Mouse (Mus musculus): ENCODE data around the gene Mga. TPM values are rescaled to one million over a fixed set of nuclear protein-coding genes. Genes with fewer than 3 reads are reported as not detected.

Gene Mga
- polyA plus RNA-seq, 1 experiment: 14.3 TPM

- Histone ChIP-seq H3K4me3 (ENCODE audit: insufficient read depth, low read depth, low read length) (peak overlapping the region; percentile 92), H3K4me1 (ENCODE audit: control insufficient read depth, insufficient read depth, insufficient read length, low read length) (peaks cover 4% of the 10 kb centered on the region; the same call in 1 of the 2 replicates), H3K27ac (replicated peaks; ENCODE audit: low read depth, low read length) (0 out of 2 replicates have a peak overlapping the region, but pooled peaks have one; percentile 54)
Measured at GRCm38 (mm10) chr2:119971837-119972536, 75.0 kb downstream of the Mga start.

GRCm38 (mm10) chr2:119972537-119972879, 75.5 kb downstream of the Mga start, which contains the start of gene Mapkbp1:
Mapkbp1 (plus strand) TSS chr2:119972699.
- 0 out of 2 replicates have a peak within 1 kb of the TSS, but pooled peaks have one; percentile 54 for H3K27ac ChIP-seq (replicated peaks; ENCODE audit: low read depth, low read length)
- H3K4me1 ChIP-seq (ENCODE audit: control insufficient read depth, insufficient read depth, insufficient read length, low read length): peaks cover 4% of the 10 kb centered on the region; the same call in 1 of the 2 replicates
- peak within 1 kb of the TSS; percentile 92 for H3K4me3 ChIP-seq (ENCODE audit: insufficient read depth, low read depth, low read length)

- H3K4me1 ChIP-seq (ENCODE audit: control insufficient read depth, insufficient read depth, insufficient read length, low read length): no peaks in the 10 kb centered on the region; the same call in 1 of the 2 replicates
- H3K27ac ChIP-seq (replicated peaks; ENCODE audit: low read depth, low read length): no peak overlapping the region
- H3K4me3 ChIP-seq (ENCODE audit: insufficient read depth, low read depth, low read length): no peak overlapping the region
Measured at GRCm38 (mm10) chr2:119980343-119980986, 83.4 kb downstream of the Mga start.

- no peaks in the 10 kb centered on the region; the same call in 1 of the 2 replicates for H3K4me1 ChIP-seq (ENCODE audit: control insufficient read depth, insufficient read depth, insufficient read length, low read length)
- no peak overlapping the region for H3K4me3 ChIP-seq (ENCODE audit: insufficient read depth, low read depth, low read length)
- H3K27ac ChIP-seq (replicated peaks; ENCODE audit: low read depth, low read length): no peak overlapping the region
Measured at GRCm38 (mm10) chr2:119981631-119982030, 84.6 kb downstream of the Mga start.

GRCm38 (mm10) chr2:119985871-119986270, 88.8 kb downstream of the Mga start:
- Histone ChIP-seq H3K4me3 (ENCODE audit: insufficient read depth, low read depth, low read length) (no peak overlapping the region), H3K27ac (replicated peaks; ENCODE audit: low read depth, low read length) (no peak overlapping the region), H3K4me1 (ENCODE audit: control insufficient read depth, insufficient read depth, insufficient read length, low read length) (0 out of 2 replicates have a peak, but pooled peaks cover 2% of the 10 kb centered on the region)

GRCm38 (mm10) chr2:119986369-119986768, 89.3 kb downstream of the Mga start:
- Histone ChIP-seq H3K27ac (replicated peaks; ENCODE audit: low read depth, low read length) (no peak overlapping the region), H3K4me1 (ENCODE audit: control insufficient read depth, insufficient read depth, insufficient read length, low read length) (0 out of 2 replicates have a peak, but pooled peaks cover 2% of the 10 kb centered on the region), H3K4me3 (ENCODE audit: insufficient read depth, low read depth, low read length) (no peak overlapping the region)

GRCm38 (mm10) chr2:119987441-119987840, 90.4 kb downstream of the Mga start:
- H3K4me3 ChIP-seq (ENCODE audit: insufficient read depth, low read depth, low read length): no peak overlapping the region
- H3K27ac ChIP-seq (replicated peaks; ENCODE audit: low read depth, low read length): no peak overlapping the region
- 0 out of 2 replicates have a peak, but pooled peaks cover 2% of the 10 kb centered on the region for H3K4me1 ChIP-seq (ENCODE audit: control insufficient read depth, insufficient read depth, insufficient read length, low read length)

- Histone ChIP-seq H3K4me3 (ENCODE audit: insufficient read depth, low read depth, low read length) (no peak overlapping the region), H3K27ac (replicated peaks; ENCODE audit: low read depth, low read length) (peak overlapping the region; percentile 70), H3K4me1 (ENCODE audit: control insufficient read depth, insufficient read depth, insufficient read length, low read length) (0 out of 2 replicates have a peak, but pooled peaks cover 2% of the 10 kb centered on the region)
Measured at GRCm38 (mm10) chr2:119988952-119989351, 91.9 kb downstream of the Mga start.

- H3K4me1 ChIP-seq (ENCODE audit: control insufficient read depth, insufficient read depth, insufficient read length, low read length): peaks cover 7% of the 10 kb centered on the region; the same call in 1 of the 2 replicates
- H3K4me3 ChIP-seq (ENCODE audit: insufficient read depth, low read depth, low read length): no peak overlapping the region
- no peak overlapping the region for H3K27ac ChIP-seq (replicated peaks; ENCODE audit: low read depth, low read length)
Measured at GRCm38 (mm10) chr2:119990881-119991280, 93.9 kb downstream of the Mga start.

- Histone ChIP-seq H3K4me1 (ENCODE audit: control insufficient read depth, insufficient read depth, insufficient read length, low read length) (peaks cover 14% of the 10 kb centered on the region; the same call in 1 of the 2 replicates), H3K4me3 (ENCODE audit: insufficient read depth, low read depth, low read length) (no peak overlapping the region), H3K27ac (replicated peaks; ENCODE audit: low read depth, low read length) (no peak overlapping the region)
Measured at GRCm38 (mm10) chr2:119992349-119992748, 95.3 kb downstream of the Mga start.

- Histone ChIP-seq H3K27ac (replicated peaks; ENCODE audit: low read depth, low read length) (no peak overlapping the region), H3K4me3 (ENCODE audit: insufficient read depth, low read depth, low read length) (no peak overlapping the region), H3K4me1 (ENCODE audit: control insufficient read depth, insufficient read depth, insufficient read length, low read length) (peaks cover 18% of the 10 kb centered on the region; the same call in 1 of the 2 replicates)
Measured at GRCm38 (mm10) chr2:119993515-119993914, 96.5 kb downstream of the Mga start.

GRCm38 (mm10) chr2:119994839-119995238, 97.8 kb downstream of the Mga start:
- peaks cover 16% of the 10 kb centered on the region; the same call in 1 of the 2 replicates for H3K4me1 ChIP-seq (ENCODE audit: control insufficient read depth, insufficient read depth, insufficient read length, low read length)
- H3K27ac ChIP-seq (replicated peaks; ENCODE audit: low read depth, low read length): peak overlapping the region; percentile 13; the same call in 1 of the 2 replicates
- H3K4me3 ChIP-seq (ENCODE audit: insufficient read depth, low read depth, low read length): no peak overlapping the region

GRCm38 (mm10) chr2:119995391-119996281, 98.6 kb downstream of the Mga start:
- peaks cover 16% of the 10 kb centered on the region; the same call in 1 of the 2 replicates for H3K4me1 ChIP-seq (ENCODE audit: control insufficient read depth, insufficient read depth, insufficient read length, low read length)
- peak overlapping the region; percentile 72 for H3K27ac ChIP-seq (replicated peaks; ENCODE audit: low read depth, low read length)
- no peak overlapping the region for H3K4me3 ChIP-seq (ENCODE audit: insufficient read depth, low read depth, low read length)

- Histone ChIP-seq H3K4me3 (ENCODE audit: insufficient read depth, low read depth, low read length) (no peak overlapping the region), H3K27ac (replicated peaks; ENCODE audit: low read depth, low read length) (0 out of 2 replicates have a peak overlapping the region, but pooled peaks have one; percentile 26), H3K4me1 (ENCODE audit: control insufficient read depth, insufficient read depth, insufficient read length, low read length) (peaks cover 19% of the 10 kb centered on the region)
Measured at GRCm38 (mm10) chr2:119997354-119997753, 100.3 kb downstream of the Mga start.

Data from brown adipose tissue, adult 24 weeks (tissue).